Mouse (Mus musculus) testis, adult 2 months (tissue): ENCODE measurements around the gene Ccnq. TPM values are rescaled to one million over a fixed set of nuclear protein-coding genes. Genes with fewer than 3 reads are reported as not detected.

Experiments
- H3K27ac ChIP-seq: fragments of 200-500 bp; 2 replicates; pipeline ENCODE4 v1.5.1; 2012; ENCODE audit warnings: low read depth, low read length; ENCODE audit not compliant: control insufficient read depth, insufficient read depth
- H3K27me3 ChIP-seq: fragments of 200-500 bp; 2 replicates; pipeline ENCODE4 v1.6.1; 2012; ENCODE audit warnings: mild to moderate bottlenecking, low read length, moderate library complexity; ENCODE audit not compliant: control insufficient read depth, insufficient read depth
- H3K36me3 ChIP-seq: fragments of 200-500 bp; 2 replicates; pipeline ENCODE4 v1.6.1; 2012; ENCODE audit warnings: mild to moderate bottlenecking, low read length; ENCODE audit not compliant: control insufficient read depth, insufficient read depth
- H3K4me1 ChIP-seq: fragments of 200-500 bp; 2 replicates; pipeline ENCODE4 v1.6.1; 2012; ENCODE audit warnings: low read length; ENCODE audit not compliant: control insufficient read depth, insufficient read depth
- H3K4me3 ChIP-seq: fragments of 200-500 bp; 2 replicates; pipeline ENCODE4 v1.5.1; 2012; ENCODE audit warnings: low read depth, mild to moderate bottlenecking, low read length, moderate library complexity, mixed read lengths; ENCODE audit not compliant: control insufficient read depth
- CTCF ChIP-seq: fragments of 200-500 bp; IDR thresholded peaks from 2 replicates; pipeline ENCODE4 v1.5.1; 2012; ENCODE audit warnings: low read depth, mild to moderate bottlenecking, inconsistent platforms, low read length, moderate library complexity; ENCODE audit not compliant: control insufficient read depth, insufficient read depth, insufficient replicate concordance
- POLR2A ChIP-seq: fragments of 200-500 bp; IDR thresholded peaks from 2 replicates; pipeline ENCODE4 v1.6.1; 2012; ENCODE audit warnings: low read depth, mild to moderate bottlenecking, inconsistent platforms, low read length, moderate library complexity; ENCODE audit not compliant: control insufficient read depth
- polyA plus RNA-seq: library from polyadenylated mRNA; depleted of rRNA; stranded (reverse); fragments of >200 nt; gene quantifications from 2 replicates; pipeline ENCODE4 v1.2.3, GENCODE M21; 2012

Ccnq gene
- polyA plus RNA-seq, 1 experiment = 16.5 TPM

GRCm38 (mm10) chr11:78789370-78790060 lies 38.0 kb upstream of the Ccnq start:
- Histone ChIP-seq H3K4me3 (no peak overlapping the region), H3K27me3 (no peaks in the 10 kb centered on the region), H3K4me1 (no peaks in the 10 kb centered on the region), H3K36me3 (no peaks in the 10 kb centered on the region), H3K27ac (no peak overlapping the region)
- no peak for TF ChIP-seq CTCF
- TF ChIP-seq POLR2A = no peak

GRCm38 (mm10) chr11:78786013-78786431 lies 34.5 kb upstream of the Ccnq start:
- Histone ChIP-seq H3K36me3 (no peaks in the 10 kb centered on the region), H3K4me3 (no peak overlapping the region), H3K27ac (no peak overlapping the region), H3K4me1 (no peaks in the 10 kb centered on the region; the same call in 1 of the 2 replicates), H3K27me3 (no peaks in the 10 kb centered on the region)
- TF ChIP-seq CTCF (no peak), POLR2A (no peak)

GRCm38 (mm10) chr11:78782791-78783347 lies 31.3 kb upstream of the Ccnq start:
- Histone ChIP-seq H3K4me3 (no peak overlapping the region), H3K36me3 (no peaks in the 10 kb centered on the region), H3K27me3 (no peaks in the 10 kb centered on the region), H3K27ac (no peak overlapping the region), H3K4me1 (no peaks in the 10 kb centered on the region; the same call in 1 of the 2 replicates)
- TF ChIP-seq CTCF = no peak
- TF ChIP-seq POLR2A = no peak

GRCm38 (mm10) chr11:78782326-78782725 lies 30.8 kb upstream of the Ccnq start:
- Histone ChIP-seq H3K27ac (no peak overlapping the region), H3K4me3 (no peak overlapping the region), H3K4me1 (no peaks in the 10 kb centered on the region; the same call in 1 of the 2 replicates), H3K36me3 (no peaks in the 10 kb centered on the region), H3K27me3 (no peaks in the 10 kb centered on the region)
- TF ChIP-seq POLR2A = no peak
- TF ChIP-seq CTCF = no peak

- Histone ChIP-seq H3K4me3 (no peak overlapping the region), H3K4me1 (no peaks in the 10 kb centered on the region; the same call in 1 of the 2 replicates), H3K27ac (no peak overlapping the region), H3K36me3 (no peaks in the 10 kb centered on the region), H3K27me3 (no peaks in the 10 kb centered on the region)
- no peak for TF ChIP-seq CTCF
- no peak for TF ChIP-seq POLR2A
These were observed 29.0 kb upstream of the Ccnq start for GRCm38 (mm10) chr11:78780571-78780970.

GRCm38 (mm10) chr11:78780002-78780401 lies 28.5 kb upstream of the Ccnq start:
- TF ChIP-seq POLR2A = no peak
- TF ChIP-seq CTCF = no peak

GRCm38 (mm10) chr11:78777851-78778680 lies 26.5 kb upstream of the Ccnq start:
- H3K27me3 ChIP-seq = no peaks in the 10 kb centered on the region
- no peaks in the 10 kb centered on the region; the same call in 1 of the 2 replicates for H3K4me1 ChIP-seq
- no peaks in the 10 kb centered on the region for H3K36me3 ChIP-seq
- no peak overlapping the region for H3K27ac ChIP-seq
- no peak overlapping the region for H3K4me3 ChIP-seq
- no peak for TF ChIP-seq CTCF
- TF ChIP-seq POLR2A = no peak

More at GRCm38 (mm10) chr11:78780002-78780401, 28.5 kb upstream of the Ccnq start:
- H3K4me1 ChIP-seq = no peaks in the 10 kb centered on the region; the same call in 1 of the 2 replicates
- no peaks in the 10 kb centered on the region for H3K36me3 ChIP-seq
- H3K27me3 ChIP-seq = no peaks in the 10 kb centered on the region
- H3K27ac ChIP-seq = no peak overlapping the region
- no peak overlapping the region for H3K4me3 ChIP-seq
